Mouse (Mus musculus) spleen, adult 18-20 months (tissue): Measurements from ENCODE around the gene Gm8374.
"Not testable (repeated sequence)": the region's sequence is repeated elsewhere in the genome, so short reads cannot be mapped to it uniquely, and the experiment has no call there.

Experiments
- DNase-seq, 2 experiments: peaks; one replicate each; pipeline ENCODE4 v3.0.0; 2022; ENCODE audit warnings: mixed read lengths in 2 of 2

Gene Gm8374

GRCm38 (mm10) chr14:7365034-7365433, at the start of gene Gm8374:
Gene Gm8374 (minus strand): TSS chr14:7365134.
- DNase-seq, result not testable (repeated sequence)

GRCm38 (mm10) chr14:7332295-7332694, 32.6 kb downstream of the Gm8374 start, which contains the start of gene Gm5797:
Gene Gm5797 (minus strand): TSS chr14:7332395.
- not testable (repeated sequence) for DNase-seq

DNA sequence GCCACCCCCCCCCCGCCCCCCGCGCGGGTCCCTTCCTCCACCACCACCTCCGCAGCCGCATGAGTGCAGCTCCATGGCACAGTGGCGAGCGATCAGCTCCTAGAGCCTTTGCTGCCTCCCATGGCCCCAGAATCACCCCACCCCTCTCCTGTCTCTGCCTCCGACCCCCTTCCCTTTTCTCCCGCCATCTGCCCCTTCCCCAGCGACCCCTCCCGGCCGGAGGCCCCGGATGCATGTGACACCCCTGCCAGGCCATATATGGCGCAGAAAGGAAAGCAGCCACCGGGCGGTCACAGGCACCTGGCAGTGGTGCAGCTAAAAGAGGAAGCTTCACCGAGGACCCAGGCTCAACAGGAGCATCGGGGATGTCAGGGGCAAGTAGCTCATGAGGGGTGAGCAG, 49.8 kb downstream of the Gm8374 start:
- DNase-seq, result peak; percentile 2 to 4

- DNase-seq, result peak; percentile 1 to 2
These were observed 50.3 kb downstream of the Gm8374 start, which contains the start of gene Gm3739 for GRCm38 (mm10) chr14:7314661-7315060. Gene Gm3739 (minus strand): TSS chr14:7315049.
